Mouse (Mus musculus) c-Kit-negative CD71-positive TER-119-positive erythroid progenitor cells, embryonic 14.5 days (primary cell): ENCODE data around the gene Upk2.
"Not testable (repeated sequence)": the region's sequence is repeated elsewhere in the genome, so short reads cannot be mapped to it uniquely, and the experiment has no call there.

Experiments
- DNase-seq: peaks from one replicate; pipeline ENCODE4 v3.0.0-alpha.2; 2013; ENCODE audit warnings: low read depth, low spot score

The Upk2 gene

DNA sequence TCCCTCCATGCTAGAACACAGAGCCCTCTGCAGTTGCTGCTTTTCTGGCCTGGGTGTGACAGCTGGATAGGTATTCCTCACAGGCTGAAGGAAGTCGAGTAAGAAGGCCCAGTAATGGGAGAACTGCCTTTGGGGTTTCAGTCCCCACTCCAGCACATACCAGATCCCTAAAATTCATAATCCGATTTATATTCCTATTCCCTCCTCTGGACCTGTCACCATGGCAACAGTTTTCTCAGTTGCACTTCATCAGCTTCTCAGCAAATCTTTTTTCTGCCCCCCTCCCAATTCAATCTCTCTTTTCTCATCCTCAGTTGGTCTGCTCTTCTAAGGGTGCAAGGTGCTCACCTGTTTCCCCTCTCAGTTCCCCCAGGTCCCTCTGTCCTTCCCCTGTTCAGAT lies 14.0 kb upstream of the Upk2 start:
- DNase-seq, result no peak

DNA sequence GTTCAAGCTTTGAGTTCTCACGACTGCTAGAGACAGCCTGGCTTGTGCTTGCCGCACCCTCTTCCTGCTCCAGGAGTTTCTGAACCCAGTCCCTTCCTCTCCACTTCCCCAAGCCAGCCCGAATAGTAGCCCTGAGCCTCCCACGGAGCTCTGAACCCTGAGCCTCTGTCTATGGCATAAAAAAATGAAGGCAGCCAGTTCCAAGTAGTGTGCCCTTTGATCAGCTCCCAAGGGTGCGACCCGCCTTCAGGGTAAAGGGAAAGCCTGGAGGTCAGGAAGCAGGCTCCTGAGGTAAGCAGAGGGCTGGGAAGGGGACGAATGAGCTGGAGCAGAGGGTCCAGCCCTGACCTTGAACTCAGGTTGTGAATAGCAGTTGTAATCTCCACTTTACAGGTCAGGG lies 13.4 kb upstream of the Upk2 start:
- DNase-seq, result no peak

DNA sequence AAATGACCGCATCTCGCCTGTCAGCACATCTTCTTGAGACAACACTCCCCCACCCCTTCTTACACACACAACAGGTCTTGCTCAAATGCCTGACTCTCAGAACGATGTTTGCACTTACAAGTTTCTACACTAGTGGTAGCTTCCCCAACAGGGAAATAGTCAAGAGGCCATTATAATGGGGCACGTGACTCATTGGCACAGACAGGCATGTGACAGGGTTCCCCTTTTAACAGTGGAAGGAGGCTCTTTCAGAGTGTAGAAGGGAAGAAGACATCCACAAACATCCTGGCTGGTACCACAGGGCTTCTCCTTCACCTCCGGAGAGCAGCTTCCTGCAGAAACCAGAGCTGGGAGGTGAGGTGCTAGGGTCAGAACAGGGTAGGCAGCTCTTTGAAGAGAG lies 7.2 kb upstream of the Upk2 start:
- DNase-seq, result no peak

DNA sequence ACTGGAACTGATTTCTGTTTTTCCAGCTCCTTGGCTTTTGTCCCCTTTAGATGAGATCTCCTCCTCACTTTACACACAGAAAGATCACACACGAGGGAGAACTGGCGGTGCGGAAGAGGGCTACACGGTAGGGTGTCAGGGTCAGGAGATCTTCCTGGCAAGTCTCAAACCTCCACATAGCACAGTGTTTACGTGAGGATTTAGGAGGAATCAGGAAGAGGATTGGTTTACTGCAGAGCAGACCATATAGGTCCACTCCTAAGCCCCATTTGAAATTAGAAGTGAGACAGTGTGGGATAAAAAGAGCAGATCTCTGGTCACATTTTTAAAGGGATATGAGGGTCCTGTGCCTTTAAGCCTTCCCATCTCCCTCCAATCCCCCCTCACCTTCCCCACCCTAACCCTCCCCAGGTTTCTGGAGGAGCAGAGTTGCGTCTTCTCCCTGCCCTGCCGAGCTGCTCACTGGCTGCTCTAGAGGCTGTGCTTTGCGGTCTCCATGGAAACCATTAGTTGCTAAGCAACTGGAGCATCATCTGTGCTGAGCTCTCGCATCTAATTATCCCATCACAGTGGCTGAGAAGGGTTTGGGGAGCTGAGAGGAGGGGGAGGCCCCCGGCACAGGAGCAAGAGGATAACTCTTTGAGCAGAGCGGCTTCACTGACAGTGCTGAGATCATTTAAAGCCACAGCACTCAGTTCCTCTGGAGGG lies 2.4 kb upstream of the Upk2 start:
- no peak for DNase-seq

DNA sequence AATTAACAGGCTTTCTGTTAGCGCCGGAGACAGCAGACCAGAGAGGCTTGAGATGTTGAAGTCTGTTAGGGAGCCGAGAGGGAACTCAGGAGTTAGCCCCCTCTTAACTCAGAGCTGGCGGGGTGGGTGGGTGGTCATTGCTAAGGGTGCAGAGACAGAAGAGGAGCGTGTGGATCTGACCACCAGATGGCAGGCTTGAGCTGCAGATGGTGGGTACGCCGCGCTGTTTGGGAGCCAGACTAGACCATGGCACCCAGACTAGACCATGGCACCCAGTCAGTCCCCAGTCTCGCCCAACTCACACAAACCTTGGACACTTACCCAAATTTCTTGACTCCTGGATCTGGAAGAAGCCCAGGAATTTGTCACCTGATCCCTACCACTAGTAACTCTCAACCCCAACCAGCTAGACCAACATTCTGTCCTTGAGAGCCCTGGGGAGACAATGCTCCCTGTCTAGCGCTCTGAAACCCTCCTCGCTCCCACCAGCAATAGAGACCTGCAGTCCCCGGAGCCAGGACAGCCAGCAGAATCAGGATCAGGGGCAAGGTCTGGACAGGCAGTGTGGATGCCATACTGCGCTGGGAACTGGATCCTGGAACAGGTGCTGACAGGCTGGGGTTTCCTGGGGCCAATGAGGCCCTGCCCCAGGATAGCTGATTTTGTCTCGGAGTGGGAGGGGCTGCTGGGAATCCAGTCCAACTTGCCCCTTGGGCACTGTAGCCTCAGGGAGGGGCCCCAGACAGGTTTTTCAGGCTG lies 465 bp downstream of the Upk2 start:
- DNase-seq, result peak; percentile 20

DNA sequence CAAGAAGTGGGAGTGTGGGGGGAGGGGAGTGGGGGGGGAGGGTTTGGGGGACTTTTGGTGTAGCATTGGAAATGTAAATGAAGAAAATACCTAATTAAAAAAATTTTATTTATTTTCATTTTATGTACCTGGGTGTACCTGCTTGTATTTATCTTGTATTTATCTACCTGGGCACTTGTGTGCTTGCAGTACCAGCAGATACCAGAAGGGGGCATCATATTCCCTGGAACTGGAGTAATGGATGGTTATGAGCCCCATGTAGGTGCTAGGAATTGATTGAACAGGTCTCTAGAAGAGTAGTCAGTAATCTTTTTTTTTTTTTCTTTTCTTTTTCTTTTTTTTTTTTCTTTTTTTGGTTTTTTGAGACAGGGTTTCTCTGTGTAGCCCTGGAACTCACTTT lies 4.4 kb downstream of the Upk2 start:
- DNase-seq, result peak; percentile 46

DNA sequence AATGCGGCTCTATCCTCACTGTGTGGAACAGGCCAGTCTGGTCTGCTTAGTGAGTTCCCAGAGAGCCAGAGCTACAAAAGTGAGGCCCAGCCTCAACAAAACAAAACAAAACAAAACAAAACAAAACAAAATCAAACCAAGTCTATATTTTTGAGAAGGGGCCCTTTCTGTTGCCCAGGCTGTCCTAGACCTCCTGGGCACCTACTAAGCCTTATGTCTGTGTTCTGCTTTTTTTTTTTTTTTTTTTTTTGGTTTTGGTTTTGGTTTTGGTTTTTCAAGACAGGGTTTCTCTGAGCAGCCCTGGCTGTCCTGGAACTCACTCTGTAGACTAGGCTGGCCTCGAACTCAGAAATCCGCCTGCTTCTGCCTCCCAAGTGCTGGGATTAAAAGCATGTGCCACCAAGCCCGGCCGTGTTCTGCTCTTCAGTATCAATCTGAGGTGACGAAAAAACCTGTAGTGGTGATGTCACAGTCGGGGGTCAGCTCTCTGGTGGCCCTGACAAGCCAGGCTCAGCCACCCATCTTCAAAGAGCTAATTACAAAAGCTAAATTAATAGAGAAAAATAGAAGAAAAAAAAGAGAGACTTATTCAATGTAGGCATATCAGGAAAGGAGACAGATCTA lies 10.3 kb downstream of the Upk2 start:
- not testable (repeated sequence) for DNase-seq

DNA sequence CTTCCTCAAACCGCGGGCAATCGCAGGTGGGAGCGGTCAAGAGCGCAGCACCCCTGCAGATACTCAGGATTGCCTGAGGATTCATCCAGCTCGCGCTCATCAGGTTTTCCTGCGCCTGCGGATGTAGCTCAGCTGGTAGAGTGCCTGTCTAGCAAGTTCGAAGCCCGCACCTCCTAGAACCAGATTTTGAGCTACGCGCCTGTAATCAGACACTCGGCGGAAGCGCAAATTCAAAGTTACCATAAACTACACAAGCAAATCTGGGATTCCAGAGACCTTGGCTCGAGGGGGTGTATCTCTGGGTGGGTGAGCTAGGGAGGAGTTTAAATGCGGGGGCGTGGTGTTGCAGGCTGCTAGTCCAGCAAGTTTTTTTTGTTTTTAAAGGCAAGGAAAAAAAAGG lies 13.8 kb downstream of the Upk2 start, which contains the start of gene Foxr1:
Gene Foxr1, minus strand, starts transcription at position 176 of the 400 bp plus-strand sequence.
- no peak for DNase-seq

DNA sequence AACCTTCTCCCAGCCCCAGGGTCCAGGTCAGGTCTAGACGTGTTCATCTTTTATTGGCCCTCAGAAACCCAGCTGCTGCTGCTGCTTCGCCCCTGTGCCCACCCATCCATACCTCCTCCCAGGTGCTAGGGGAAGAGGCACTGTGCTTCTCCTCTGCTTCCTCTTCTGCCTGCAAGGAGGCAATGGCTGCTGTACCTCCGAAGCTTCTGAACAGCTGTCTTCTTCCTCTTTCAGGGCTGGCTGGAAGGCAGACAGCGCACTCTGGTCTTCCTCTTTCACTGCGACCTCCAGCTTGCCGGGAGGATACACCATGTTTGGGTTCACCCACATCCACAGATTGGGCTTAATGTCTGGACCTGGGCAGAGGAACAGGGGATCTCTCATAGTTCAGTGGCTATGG lies 19.0 kb downstream of the Upk2 start:
- no peak for DNase-seq

DNA sequence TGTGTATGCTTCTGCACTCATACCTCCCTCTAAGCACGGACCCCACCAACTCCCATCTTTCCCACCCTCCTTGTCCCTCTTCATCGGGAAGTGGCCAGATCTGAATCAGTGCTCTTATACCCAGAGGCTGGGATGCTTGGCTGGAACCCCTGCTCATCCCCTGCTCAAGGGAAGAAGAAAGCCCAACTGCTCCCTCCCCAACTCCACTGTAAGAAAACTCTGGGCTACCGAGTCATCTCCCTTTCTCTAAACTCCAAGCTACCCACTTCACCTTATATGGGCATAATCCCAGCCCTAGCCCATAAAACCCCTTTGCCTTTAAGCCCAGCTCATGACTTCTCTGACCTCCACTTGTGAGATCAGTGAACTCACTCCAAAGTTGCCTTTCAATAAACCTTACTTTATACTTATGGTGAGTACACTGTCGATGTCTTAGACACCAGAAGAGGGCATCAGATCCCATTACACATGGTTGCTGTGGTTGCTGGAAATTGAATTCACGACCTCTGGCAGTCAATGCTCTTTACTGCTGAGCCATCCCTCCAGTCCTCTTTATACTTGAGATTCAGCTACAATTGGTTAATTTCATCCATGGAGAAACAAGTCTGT lies 22.1 kb downstream of the Upk2 start:
- DNase-seq, result no peak

DNA sequence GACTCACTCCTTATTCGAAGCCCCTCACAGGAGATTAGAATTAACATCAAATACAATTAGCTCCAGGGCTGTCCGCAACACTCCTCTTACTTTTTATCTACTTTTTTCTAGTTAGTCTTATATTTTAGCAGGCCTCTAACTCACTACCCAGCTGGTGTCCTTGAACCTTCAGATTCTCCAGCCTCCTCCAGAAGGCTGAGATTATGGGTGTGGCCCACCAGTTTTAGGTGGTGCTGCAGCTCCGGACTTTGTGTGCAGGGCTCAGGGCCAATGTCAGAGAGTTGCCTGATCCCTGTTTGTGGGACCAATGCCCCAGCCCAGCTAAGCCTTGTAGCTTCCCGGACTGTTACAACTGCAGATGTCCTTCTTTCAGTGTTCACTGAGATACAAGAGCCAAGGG lies 31.2 kb downstream of the Upk2 start:
- DNase-seq, result no peak

DNA sequence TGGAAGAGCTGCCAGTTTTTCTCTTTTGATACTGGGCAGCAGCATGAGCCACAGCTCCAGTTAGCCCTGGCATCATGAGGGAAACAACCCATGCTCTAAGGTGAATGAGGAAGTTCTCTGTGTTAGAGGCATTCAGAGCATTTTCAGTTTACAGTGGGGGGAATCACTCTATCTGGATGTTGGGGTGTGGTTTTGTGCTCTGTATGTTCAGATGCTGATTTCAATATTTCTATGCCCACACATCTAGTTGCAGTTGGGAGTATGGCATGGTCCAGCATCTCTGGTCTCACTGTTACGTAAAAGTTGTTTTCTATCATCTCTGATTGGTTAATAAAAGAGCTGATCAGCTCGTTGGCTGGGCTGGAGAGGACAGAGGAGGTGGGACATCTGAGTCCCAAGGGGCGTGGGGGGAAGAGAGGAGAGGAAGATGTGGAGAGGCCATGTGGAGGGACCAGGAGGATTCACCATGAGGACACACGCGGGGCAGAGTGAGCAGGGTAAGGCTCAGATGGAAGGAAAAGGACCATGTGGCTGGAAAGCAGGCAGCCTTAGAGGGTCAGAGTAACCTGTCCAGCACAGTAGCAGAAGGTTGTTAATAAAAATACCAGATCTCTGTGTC lies 34.4 kb downstream of the Upk2 start:
- no peak for DNase-seq

DNA sequence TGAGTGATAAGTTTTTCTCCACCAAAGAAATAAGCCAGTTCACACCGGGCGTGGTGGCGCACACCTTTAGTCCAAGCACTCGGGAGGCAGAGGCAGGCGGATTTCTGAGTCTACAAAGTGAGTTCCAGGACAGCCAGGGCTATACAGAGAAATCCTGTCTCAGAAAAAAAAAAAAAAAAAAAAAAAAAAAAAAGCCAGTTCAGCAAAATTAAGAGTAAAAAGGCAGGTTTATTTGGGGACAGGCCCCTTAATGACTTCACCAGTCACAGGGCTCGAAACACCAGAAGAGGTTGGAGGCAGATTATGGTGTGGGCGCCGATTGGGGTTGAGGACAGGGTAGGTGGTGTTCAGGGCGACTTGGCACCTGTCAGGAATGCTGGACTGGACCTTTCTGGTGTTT lies 35.0 kb downstream of the Upk2 start:
- not testable (repeated sequence) for DNase-seq

DNA sequence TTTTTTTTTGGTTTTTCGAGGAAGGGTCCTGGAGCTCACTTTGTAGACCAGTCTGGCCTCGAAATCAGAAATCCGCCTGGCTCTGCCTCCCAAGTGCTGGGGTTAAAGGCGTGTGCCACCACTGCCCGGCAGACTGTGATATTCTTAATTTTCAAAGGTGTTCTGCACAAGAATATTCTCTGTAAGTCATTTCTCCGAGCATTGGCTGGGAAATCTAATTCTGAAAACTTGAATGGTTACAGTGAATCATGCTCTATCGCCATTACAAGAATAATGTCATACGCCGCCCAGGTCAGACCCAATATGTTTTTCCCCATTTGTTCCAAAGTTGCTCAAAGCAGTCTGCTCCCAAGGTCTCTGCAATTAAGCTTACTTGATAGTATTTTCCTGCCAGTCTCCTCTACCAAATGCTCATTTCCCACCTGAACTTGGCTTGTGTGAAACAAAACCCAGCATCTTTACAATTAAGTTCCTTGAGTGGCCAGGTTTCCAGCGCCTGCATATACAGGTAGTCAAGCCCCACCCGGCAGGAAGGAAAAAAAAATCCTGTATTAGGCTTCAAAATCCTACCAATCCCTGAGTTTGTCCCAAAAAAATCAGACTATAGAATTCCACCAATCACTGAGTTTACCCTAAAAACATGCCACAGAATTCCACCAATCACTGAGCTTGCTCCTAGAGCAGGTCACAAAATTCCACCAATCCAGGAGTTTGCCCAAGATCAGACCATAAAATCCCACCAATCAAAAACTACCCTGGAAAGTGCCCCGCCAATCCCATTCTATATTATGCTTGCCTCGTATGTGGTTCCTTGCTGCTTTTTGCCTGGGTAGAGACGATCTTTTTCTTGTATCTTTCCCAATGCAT lies 36.0 kb downstream of the Upk2 start, which contains the start of gene Ccdc84:
Gene Ccdc84, minus strand, starts transcription at position 51 of the 867 bp plus-strand sequence.
- DNase-seq, result no peak

DNA sequence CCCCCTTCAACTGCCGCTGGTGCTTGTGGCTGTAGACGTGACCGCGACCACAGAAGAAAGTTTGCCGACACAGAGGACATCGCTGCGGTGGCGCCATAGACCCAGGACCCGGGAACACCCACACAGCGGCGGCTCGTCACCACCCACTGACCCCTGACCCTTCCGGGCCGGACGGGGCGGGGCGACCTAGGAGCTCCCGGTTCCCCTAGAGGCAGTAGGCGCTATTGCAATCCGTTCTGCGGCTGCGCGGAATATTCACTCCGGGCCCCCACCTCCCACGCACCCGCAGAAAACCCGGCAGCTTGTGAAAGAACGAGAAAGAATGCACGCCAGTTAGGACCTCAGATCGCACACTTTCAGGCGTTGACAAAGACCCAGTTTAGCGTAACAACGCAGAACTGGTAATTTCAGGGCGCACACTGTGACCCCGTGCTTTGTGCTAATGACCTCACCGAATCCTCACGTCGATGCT lies 36.8 kb downstream of the Upk2 start:
- peak; percentile 86 for DNase-seq

DNA sequence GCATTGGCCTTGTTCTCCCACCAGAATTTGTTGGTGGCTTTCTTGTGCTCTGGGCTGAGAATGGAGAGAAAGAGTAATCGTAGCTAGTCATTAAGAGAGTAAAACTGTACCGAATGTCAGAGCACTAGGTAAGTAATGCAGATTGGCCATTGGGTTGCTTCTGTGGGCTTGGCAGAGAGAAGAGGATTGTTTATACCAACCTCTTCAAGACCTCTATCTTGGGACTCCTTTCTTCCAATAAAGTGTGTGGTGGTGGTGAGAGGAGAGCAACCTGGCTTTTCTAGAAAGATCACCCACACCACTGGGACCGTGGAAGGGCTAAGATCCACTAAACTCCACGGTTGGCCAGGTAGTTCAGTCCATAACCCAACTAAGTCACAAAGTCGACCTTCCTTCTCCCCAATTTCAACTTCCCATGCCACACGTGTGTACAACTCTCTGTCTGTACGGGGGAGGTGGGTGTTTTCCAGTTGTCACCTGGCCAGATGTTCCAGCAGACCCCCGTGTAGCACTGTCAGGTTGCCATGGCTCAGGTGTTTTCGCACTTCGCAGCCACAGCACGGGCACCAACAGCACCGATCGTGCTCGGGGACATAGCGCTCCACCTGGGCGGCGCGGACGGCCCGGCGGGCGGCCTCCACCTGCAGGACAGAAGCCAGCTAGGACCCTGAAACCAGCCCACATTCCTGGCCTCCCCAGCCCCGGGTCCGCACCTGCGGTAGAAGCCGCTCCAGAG lies 37.5 kb downstream of the Upk2 start:
- no peak for DNase-seq

DNA sequence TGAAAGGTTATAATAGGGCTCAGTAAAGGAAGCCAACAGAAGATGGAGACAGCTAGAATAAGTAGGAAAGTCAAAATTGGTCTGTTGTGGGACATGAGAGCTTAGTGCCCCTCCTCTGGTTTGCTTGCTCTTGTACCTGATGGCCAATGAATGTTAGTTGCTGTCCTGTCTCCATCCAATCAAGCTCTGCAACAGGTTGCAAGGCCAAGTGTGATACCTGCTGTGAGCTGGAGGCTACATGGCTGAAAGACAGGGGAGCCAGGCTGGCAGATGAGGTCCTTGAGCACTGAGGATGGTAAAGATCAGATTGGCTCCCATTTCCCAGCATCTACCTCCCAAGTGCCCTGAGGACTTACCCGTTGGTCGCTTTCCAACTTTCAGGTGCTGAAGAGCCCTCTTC lies 42.0 kb downstream of the Upk2 start:
- DNase-seq, result no peak

DNA sequence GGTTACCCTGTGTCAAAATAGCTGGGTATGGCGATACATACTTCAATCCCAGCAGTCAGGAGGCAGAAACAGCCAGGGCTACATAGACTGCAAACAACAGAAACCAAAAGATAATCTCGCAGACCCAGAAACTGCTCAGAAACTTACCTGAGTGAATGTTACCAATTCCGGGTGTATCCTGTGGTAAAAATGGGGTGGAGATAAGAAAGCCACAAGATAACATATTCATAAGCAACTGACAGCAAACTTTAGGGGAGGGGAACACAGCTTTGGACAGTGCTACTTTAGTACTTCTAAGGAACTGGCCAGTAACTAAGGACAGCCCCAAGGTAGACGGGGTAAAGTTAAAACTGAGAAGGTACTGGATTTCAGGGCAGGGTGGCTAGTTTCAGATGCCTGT lies 42.5 kb downstream of the Upk2 start:
- DNase-seq, result no peak

DNA sequence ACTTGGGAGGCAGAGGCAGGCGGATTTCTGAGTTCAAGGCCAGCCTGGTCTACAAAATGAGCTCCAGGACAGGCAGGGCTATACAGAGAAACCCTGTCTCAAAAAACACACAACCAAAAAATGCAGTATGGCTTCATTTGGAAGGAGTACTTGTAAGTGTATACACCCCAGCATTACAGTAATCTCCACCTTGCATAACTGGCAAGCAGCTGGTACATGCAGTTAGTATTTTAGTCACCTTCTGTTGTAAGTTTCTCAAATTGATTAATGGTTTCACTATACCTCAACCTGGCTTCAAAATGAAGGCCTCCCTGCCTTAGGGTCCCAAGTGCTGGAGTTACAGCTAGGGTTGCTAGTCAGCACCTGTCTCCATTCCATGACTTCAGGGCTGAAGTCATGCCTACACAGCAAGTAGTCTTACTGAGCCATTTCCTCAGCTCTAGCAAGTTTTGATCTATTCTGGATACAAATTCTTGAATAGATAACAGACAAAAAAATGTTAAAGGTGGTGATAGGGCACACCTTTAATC lies 43.1 kb downstream of the Upk2 start:
- DNase-seq, result no peak
